Mouse (Mus musculus): Measurements from ENCODE around the gene Atp2b2. TPM values are rescaled to one million over a fixed set of nuclear protein-coding genes. Genes with fewer than 3 reads are reported as not detected.

The Atp2b2 gene
- 0.18 TPM in 1 of 2 replicates, not detected in the other for polyA plus RNA-seq (2015; fragmentation: Nextera tagmentation; extraction: Ambion mirVana)

GRCm38 (mm10) chr6:114042332-114042731, at the start of gene Atp2b2:
Gene Atp2b2, minus strand, starts transcription at chr6:114042613.

GRCm38 (mm10) chr6:113740236-113741217, 301.9 kb downstream of the Atp2b2 start, which contains the start of gene Sec13:
Gene Sec13, minus strand, starts transcription at chr6:113740743.

GRCm38 (mm10) chr6:113719878-113720277, 322.5 kb downstream of the Atp2b2 start, which contains the start of gene Ghrl:
Gene Ghrl, minus strand, starts transcription at chr6:113719880.

GRCm38 (mm10) chr6:113696582-113697221, 345.7 kb downstream of the Atp2b2 start, which contains the start of gene Tatdn2:
Gene Tatdn2, plus strand, starts transcription at chr6:113697050.

Small RNA genes lying within 50 kb of the gene (microRNA-seq; reads per million reads assigned to microRNA genes)
- gene Mir7042: not detected

Other genes starting within 250 kb of the Atp2b2 start
- gene Slc6a11, start 88.6 kb upstream of the Atp2b2 start, polyA plus RNA-seq (2015; fragmentation: Nextera tagmentation; extraction: Ambion mirVana): 0.06 and 0.08 TPM in 2 replicates
- not detected in 2 replicates for gene Slc6a1, start 240.0 kb upstream of the Atp2b2 start, polyA plus RNA-seq (2015; fragmentation: Nextera tagmentation; extraction: Ambion mirVana)